Mouse (Mus musculus) heart, embryonic 10.5 days (tissue): ENCODE measurements at regions not wholly inside any gene's neighbourhood (a gene's known extent, or its start where the extent isn't known, plus 50 kb on each side); places are given as distances from the start of the nearest gene placed in this dataset.

Experiments used
- DNase-seq: peaks from one replicate; pipeline ENCODE4 v3.0.0-alpha.2; 2017; ENCODE audit warnings: low spot score
- H3K27ac ChIP-seq: fragments of 300-500 bp; sonication (generic); 2 replicates; pipeline ENCODE4 v1.5.1; 2016; ENCODE audit warnings: mild to moderate bottlenecking
- H3K27me3 ChIP-seq: fragments of 300-500 bp; sonication (generic); 2 replicates; pipeline ENCODE4 v1.6.1; 2016; ENCODE audit warnings: mild to moderate bottlenecking; ENCODE audit not compliant: poor library complexity, insufficient read depth, severe bottlenecking
- H3K36me3 ChIP-seq: fragments of 300-500 bp; sonication (generic); 2 replicates; pipeline ENCODE4 v1.6.1; 2016; ENCODE audit warnings: mild to moderate bottlenecking, moderate library complexity
- H3K4me1 ChIP-seq: fragments of 300-500 bp; sonication (generic); 2 replicates; pipeline ENCODE4 v1.6.1; 2016; ENCODE audit warnings: mild to moderate bottlenecking
- H3K4me3 ChIP-seq: fragments of 300-500 bp; sonication (generic); 2 replicates; pipeline ENCODE4 v1.5.1; 2016; ENCODE audit warnings: mild to moderate bottlenecking, moderate library complexity
- H3K9me3 ChIP-seq: fragments of 300-500 bp; sonication (generic); 2 replicates; pipeline ENCODE4 v1.6.1; 2016; ENCODE audit warnings: mild to moderate bottlenecking, moderate library complexity
- WGBS: fragments of 180-500 bp; shearing (Covaris S2); methylation state at CpG from one replicate; pipeline ENCODE4 v1.1.7; 2016; 5-methylcytosine and 5-hydroxymethylcytosine counted together

- Histone ChIP-seq H3K9me3 (no peaks in the 10 kb centered on the region), H3K27ac (no peak overlapping the region), H3K27me3 (no peaks in the 10 kb centered on the region), H3K4me1 (0 out of 2 replicates have a peak, but pooled peaks cover 7% of the 10 kb centered on the region), H3K4me3 (no peak overlapping the region), H3K36me3 (no peaks in the 10 kb centered on the region)
- DNase-seq, result no peak
- WGBS, result 93% methylated on average over 4 of the region's 4 CpGs
Observed at GRCm38 (mm10) chr6:93462861-93463260, 519.6 kb upstream of the Adamts9 start.

GRCm38 (mm10) chr6:93461374-93461773, 518.1 kb upstream of the Adamts9 start:
- H3K27ac ChIP-seq, result peak overlapping the region; percentile 77

GRCm38 (mm10) chr6:93457613-93458012, 514.3 kb upstream of the Adamts9 start:
- Histone ChIP-seq H3K9me3 (no peaks in the 10 kb centered on the region), H3K4me3 (no peak overlapping the region), H3K27me3 (no peaks in the 10 kb centered on the region), H3K27ac (no peak overlapping the region), H3K4me1 (0 out of 2 replicates have a peak, but pooled peaks cover 7% of the 10 kb centered on the region), H3K36me3 (no peaks in the 10 kb centered on the region)
- no peak for DNase-seq
- 74% methylated on average over 4 of the region's 4 CpGs for WGBS

More at GRCm38 (mm10) chr6:93461374-93461773, 518.1 kb upstream of the Adamts9 start:
- DNase-seq, result peak; percentile 79
- H3K9me3 ChIP-seq, result no peaks in the 10 kb centered on the region
- WGBS, result 46% methylated on average over 3 of the region's 3 CpGs
- H3K27me3 ChIP-seq, result no peaks in the 10 kb centered on the region
- H3K36me3 ChIP-seq, result no peaks in the 10 kb centered on the region
- 0 out of 2 replicates have a peak, but pooled peaks cover 7% of the 10 kb centered on the region for H3K4me1 ChIP-seq
- H3K4me3 ChIP-seq, result no peak overlapping the region

- H3K27ac ChIP-seq, result no peak overlapping the region
- no peaks in the 10 kb centered on the region for H3K27me3 ChIP-seq
- no peak for DNase-seq
- H3K9me3 ChIP-seq, result no peaks in the 10 kb centered on the region
- H3K36me3 ChIP-seq, result no peaks in the 10 kb centered on the region
- 88% methylated on average over 9 of the region's 9 CpGs for WGBS
- H3K4me3 ChIP-seq, result no peak overlapping the region
- H3K4me1 ChIP-seq, result 0 out of 2 replicates have a peak, but pooled peaks cover 4% of the 10 kb centered on the region
Observed at GRCm38 (mm10) chr6:93456383-93457033, 513.2 kb upstream of the Adamts9 start.

- no peak overlapping the region for H3K4me3 ChIP-seq
- peaks cover 13% of the 10 kb centered on the region for H3K4me1 ChIP-seq
- no peak for DNase-seq
- H3K36me3 ChIP-seq, result no peaks in the 10 kb centered on the region
- H3K9me3 ChIP-seq, result no peaks in the 10 kb centered on the region
- H3K27me3 ChIP-seq, result no peaks in the 10 kb centered on the region
- 70% methylated on average over 16 of the region's 16 CpGs for WGBS
- no peak overlapping the region for H3K27ac ChIP-seq
Observed at GRCm38 (mm10) chr6:93445568-93445967, 502.3 kb upstream of the Adamts9 start.

- Histone ChIP-seq H3K27ac (no peak overlapping the region), H3K27me3 (no peaks in the 10 kb centered on the region), H3K36me3 (no peaks in the 10 kb centered on the region), H3K9me3 (no peaks in the 10 kb centered on the region), H3K4me3 (no peak overlapping the region), H3K4me1 (peaks cover 13% of the 10 kb centered on the region)
- no peak for DNase-seq
- 57% methylated on average over 5 of the region's 5 CpGs for WGBS
Observed at GRCm38 (mm10) chr6:93445124-93445523, 501.8 kb upstream of the Adamts9 start.

- peaks cover 13% of the 10 kb centered on the region for H3K4me1 ChIP-seq
- no peaks in the 10 kb centered on the region for H3K9me3 ChIP-seq
- no peaks in the 10 kb centered on the region for H3K36me3 ChIP-seq
- no peak for DNase-seq
- 43% methylated on average over 11 of the region's 11 CpGs for WGBS
- no peak overlapping the region for H3K4me3 ChIP-seq
- H3K27me3 ChIP-seq, result no peaks in the 10 kb centered on the region
- H3K27ac ChIP-seq, result no peak overlapping the region
Observed at GRCm38 (mm10) chr6:93443766-93444557, 500.7 kb upstream of the Adamts9 start.

- Histone ChIP-seq H3K36me3 (no peaks in the 10 kb centered on the region), H3K9me3 (no peaks in the 10 kb centered on the region), H3K27me3 (no peaks in the 10 kb centered on the region), H3K4me1 (no peaks in the 10 kb centered on the region), H3K27ac (no peak overlapping the region), H3K4me3 (no peak overlapping the region)
- WGBS, result 79% methylated on average over 1 of the region's 1 CpGs
- DNase-seq, result no peak
Observed at GRCm38 (mm10) chr6:93433446-93433845, 490.2 kb upstream of the Adamts9 start.

- WGBS, result 63% methylated on average over 1 of the region's 1 CpGs
- no peak for DNase-seq
- Histone ChIP-seq H3K4me1 (peaks cover 5% of the 10 kb centered on the region; the same call in 1 of the 2 replicates), H3K36me3 (no peaks in the 10 kb centered on the region), H3K27ac (no peak overlapping the region), H3K27me3 (no peaks in the 10 kb centered on the region), H3K4me3 (no peak overlapping the region), H3K9me3 (no peaks in the 10 kb centered on the region)
Observed at GRCm38 (mm10) chr6:93426141-93426540, 482.8 kb upstream of the Adamts9 start.

GRCm38 (mm10) chr6:93422906-93423305, 479.6 kb upstream of the Adamts9 start:
- peaks cover 5% of the 10 kb centered on the region; the same call in 1 of the 2 replicates for H3K4me1 ChIP-seq
- H3K4me3 ChIP-seq, result no peak overlapping the region
- WGBS, result 63% methylated on average over 3 of the region's 3 CpGs
- no peak for DNase-seq
- no peaks in the 10 kb centered on the region for H3K9me3 ChIP-seq
- no peak overlapping the region for H3K27ac ChIP-seq
- H3K27me3 ChIP-seq, result no peaks in the 10 kb centered on the region
- no peaks in the 10 kb centered on the region for H3K36me3 ChIP-seq

GRCm38 (mm10) chr6:93422253-93422652, 479.0 kb upstream of the Adamts9 start:
- no peaks in the 10 kb centered on the region for H3K27me3 ChIP-seq
- H3K4me3 ChIP-seq, result no peak overlapping the region
- H3K9me3 ChIP-seq, result no peaks in the 10 kb centered on the region
- DNase-seq, result no peak
- 36% methylated on average over 4 of the region's 4 CpGs for WGBS
- H3K4me1 ChIP-seq, result peaks cover 5% of the 10 kb centered on the region; the same call in 1 of the 2 replicates
- no peak overlapping the region for H3K27ac ChIP-seq
- H3K36me3 ChIP-seq, result no peaks in the 10 kb centered on the region

- Histone ChIP-seq H3K27ac (no peak overlapping the region), H3K4me1 (peaks cover 5% of the 10 kb centered on the region), H3K27me3 (no peaks in the 10 kb centered on the region), H3K36me3 (no peaks in the 10 kb centered on the region), H3K4me3 (no peak overlapping the region), H3K9me3 (no peaks in the 10 kb centered on the region)
- no peak for DNase-seq
- 90% methylated on average over 6 of the region's 6 CpGs for WGBS
Observed at GRCm38 (mm10) chr6:93417625-93418024, 474.3 kb upstream of the Adamts9 start.

- Histone ChIP-seq H3K9me3 (no peaks in the 10 kb centered on the region), H3K27me3 (no peaks in the 10 kb centered on the region), H3K4me3 (no peak overlapping the region), H3K27ac (peak overlapping the region; percentile 38), H3K36me3 (no peaks in the 10 kb centered on the region), H3K4me1 (peaks cover 5% of the 10 kb centered on the region)
- DNase-seq, result peak; percentile 71
- 36% methylated on average over 1 of the region's 1 CpGs for WGBS
Observed at GRCm38 (mm10) chr6:93416006-93416405, 472.7 kb upstream of the Adamts9 start.
